Mouse (Mus musculus) forebrain, postnatal 0 days (tissue): ENCODE results near the gene Limd1. TPM values are rescaled to one million over a fixed set of nuclear protein-coding genes. Genes with fewer than 3 reads are reported as not detected.

Experiments used
- ATAC-seq: fragments of 200-750 bp; cut with Nextera tagmentation; 2 replicates; pipeline ENCODE4 v1.8.0; 2017; ENCODE audit warnings: mild to moderate bottlenecking, moderate library complexity
- DNase-seq: peaks from one replicate; pipeline ENCODE4 v3.0.0-alpha.2; 2015
- H3K27ac ChIP-seq: fragments of 300-500 bp; sonication (generic); 2 replicates; pipeline ENCODE4 v1.5.1; 2014; ENCODE audit warnings: low read depth, mild to moderate bottlenecking, antibody characterized with exemption, low read length, moderate library complexity, mixed read lengths
- H3K27me3 ChIP-seq: fragments of 300-500 bp; sonication (generic); 2 replicates; pipeline ENCODE4 v1.6.1; 2014; ENCODE audit warnings: mild to moderate bottlenecking, low read length, mixed read lengths; ENCODE audit not compliant: insufficient read depth
- H3K36me3 ChIP-seq: fragments of 300-500 bp; sonication (generic); 2 replicates; pipeline ENCODE4 v1.6.1; 2014; ENCODE audit warnings: mild to moderate bottlenecking, moderate library complexity; ENCODE audit not compliant: insufficient read depth
- H3K4me1 ChIP-seq: fragments of 300-500 bp; sonication (generic); 2 replicates; pipeline ENCODE4 v1.6.1; 2014; ENCODE audit warnings: antibody characterized with exemption; ENCODE audit not compliant: insufficient read depth
- H3K4me2 ChIP-seq: fragments of 300-500 bp; sonication (generic); 2 replicates; pipeline ENCODE4 v1.6.1; 2014; ENCODE audit warnings: low read depth, mild to moderate bottlenecking, moderate library complexity
- H3K4me3 ChIP-seq: fragments of 300-500 bp; sonication (generic); 2 replicates; pipeline ENCODE4 v1.5.1; 2014; ENCODE audit warnings: low read depth, low read length, mixed read lengths
- H3K9ac ChIP-seq: fragments of 300-500 bp; sonication (generic); 2 replicates; pipeline ENCODE4 v1.6.1; 2014; ENCODE audit warnings: mild to moderate bottlenecking
- H3K9me3 ChIP-seq: fragments of 300-500 bp; sonication (generic); 2 replicates; pipeline ENCODE4 v1.6.1; 2016; ENCODE audit warnings: low read length
- CTCF ChIP-seq: sonication (generic); IDR thresholded peaks from 2 replicates; pipeline ENCODE4 v1.5.1; 2016; ENCODE audit warnings: antibody characterized with exemption, control low read depth, low read depth
- WGBS: fragments of 180-500 bp; shearing (Covaris S2); extraction: QIAGEN DNeasy Blood & Tissue Kit; methylation state at CpG from one replicate; pipeline ENCODE4 v1.1.7; 2014; 5-methylcytosine and 5-hydroxymethylcytosine counted together
- polyA plus RNA-seq: library from polyadenylated mRNA; unstranded; fragments of >200 nt; fragmentation: Nextera tagmentation; extraction: Ambion mirVana; gene quantifications from 2 replicates; pipeline ENCODE4 v1.2.1, GENCODE M21; 2015
- total RNA-seq: library from RNA; depleted of rRNA; stranded (reverse); fragments of >200 nt; gene quantifications from 2 replicates; pipeline ENCODE4 v1.2.3, GENCODE M21; 2014

Limd1 gene
- total and polyA plus RNA-seq, 2 experiments from 2014 or later, result 9.1 to 23.8 TPM

- no peak overlapping the region for H3K4me3 ChIP-seq
- TF ChIP-seq CTCF, result no peak
- H3K9ac ChIP-seq, result no peak overlapping the region
- no peaks in the 10 kb centered on the region for H3K27me3 ChIP-seq
- H3K36me3 ChIP-seq, result no peaks in the 10 kb centered on the region
- no peaks in the 10 kb centered on the region for H3K9me3 ChIP-seq
- no peak overlapping the region for H3K4me2 ChIP-seq
- ATAC-seq (no peak), DNase-seq (no peak)
- no peaks in the 10 kb centered on the region for H3K4me1 ChIP-seq
- 87% methylated on average over 2 of the region's 2 CpGs for WGBS
- no peak overlapping the region for H3K27ac ChIP-seq
Measured at GRCm38 (mm10) chr9:123515087-123515486, 36.6 kb downstream of the Limd1 start.

- Histone ChIP-seq H3K9me3 (no peaks in the 10 kb centered on the region), H3K4me2 (no peak overlapping the region), H3K27ac (no peak overlapping the region), H3K36me3 (no peaks in the 10 kb centered on the region; the same call in 1 of the 2 replicates), H3K27me3 (no peaks in the 10 kb centered on the region), H3K4me1 (no peaks in the 10 kb centered on the region), H3K9ac (no peak overlapping the region), H3K4me3 (no peak overlapping the region)
- DNase-seq, result no peak
- no peak for ATAC-seq
- no peak for TF ChIP-seq CTCF
- 94% methylated on average over 7 of the region's 7 CpGs for WGBS
Measured at GRCm38 (mm10) chr9:123516641-123517385, 38.3 kb downstream of the Limd1 start.

- no peak overlapping the region for H3K9ac ChIP-seq
- H3K9me3 ChIP-seq, result no peaks in the 10 kb centered on the region
- no peak overlapping the region for H3K4me2 ChIP-seq
- H3K4me3 ChIP-seq, result no peak overlapping the region
- H3K27ac ChIP-seq, result no peak overlapping the region
- ATAC-seq, result no peak
- H3K27me3 ChIP-seq, result no peaks in the 10 kb centered on the region
- no peaks in the 10 kb centered on the region; the same call in 1 of the 2 replicates for H3K36me3 ChIP-seq
- 94% methylated on average over 13 of the region's 13 CpGs for WGBS
- TF ChIP-seq CTCF, result no peak
- no peaks in the 10 kb centered on the region for H3K4me1 ChIP-seq
- no peak for DNase-seq
Measured at GRCm38 (mm10) chr9:123518969-123519894, 40.7 kb downstream of the Limd1 start.

GRCm38 (mm10) chr9:123520735-123521134 is 42.2 kb downstream of the Limd1 start:
- DNase-seq (no peak), ATAC-seq (no peak)
- TF ChIP-seq CTCF, result no peak
- no peak overlapping the region for H3K27ac ChIP-seq
- no peaks in the 10 kb centered on the region for H3K27me3 ChIP-seq
- H3K4me3 ChIP-seq, result no peak overlapping the region
- no peak overlapping the region for H3K9ac ChIP-seq
- WGBS, result 91% methylated on average over 3 of the region's 3 CpGs
- H3K9me3 ChIP-seq, result no peaks in the 10 kb centered on the region
- no peaks in the 10 kb centered on the region; the same call in 1 of the 2 replicates for H3K36me3 ChIP-seq
- no peak overlapping the region for H3K4me2 ChIP-seq
- H3K4me1 ChIP-seq, result no peaks in the 10 kb centered on the region

DNA sequence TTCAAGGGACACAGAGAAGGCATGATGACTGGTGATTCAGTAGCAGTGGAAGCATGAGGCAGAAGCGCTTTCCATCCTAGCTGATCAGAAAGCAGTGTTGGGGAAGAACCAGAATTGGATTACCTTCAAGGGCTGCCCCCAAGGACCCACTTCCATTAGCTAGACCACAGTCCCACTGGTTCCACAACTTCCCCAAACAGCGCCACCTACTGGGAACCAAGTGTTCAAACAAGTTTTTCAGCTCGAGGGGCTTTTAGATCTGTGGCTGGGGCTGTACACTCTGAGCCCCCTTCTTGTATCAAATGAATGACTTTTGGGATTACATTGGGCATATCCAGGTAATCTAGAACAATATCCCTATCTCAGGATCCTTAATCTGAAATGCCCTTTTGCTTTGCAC is 45.2 kb downstream of the Limd1 start:
- no peaks in the 10 kb centered on the region for H3K4me1 ChIP-seq
- H3K36me3 ChIP-seq, result no peaks in the 10 kb centered on the region; the same call in 1 of the 2 replicates
- H3K27ac ChIP-seq, result no peak overlapping the region
- H3K9ac ChIP-seq, result no peak overlapping the region
- ATAC-seq, result no peak
- peak; percentile 65 for TF ChIP-seq CTCF
- WGBS, result 37% methylated on average over 3 of the region's 3 CpGs
- no peak overlapping the region for H3K4me2 ChIP-seq
- peak; percentile 21 for DNase-seq
- H3K27me3 ChIP-seq, result no peaks in the 10 kb centered on the region
- H3K9me3 ChIP-seq, result no peaks in the 10 kb centered on the region
- no peak overlapping the region for H3K4me3 ChIP-seq

DNA sequence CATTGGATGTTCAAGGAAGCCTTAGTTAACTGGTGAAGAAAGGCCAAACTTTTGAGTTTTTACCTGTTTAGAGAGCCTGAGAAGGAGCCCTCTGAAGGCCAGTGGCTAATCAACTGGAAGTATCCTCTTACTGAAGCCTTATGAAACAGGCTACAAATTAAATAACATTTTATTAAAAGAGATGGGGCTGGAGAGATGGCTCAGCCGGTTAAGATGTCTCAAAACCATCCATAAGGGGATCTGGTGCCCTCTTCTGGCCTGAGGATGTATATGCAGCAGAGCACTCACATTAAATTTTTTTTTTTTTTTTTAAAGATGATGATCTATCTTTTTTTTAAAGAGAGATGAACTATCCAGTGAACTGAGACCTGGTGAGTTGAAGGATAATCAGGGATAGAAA is 46.6 kb downstream of the Limd1 start:
- TF ChIP-seq CTCF, result peak; percentile 81
- ATAC-seq (no peak), DNase-seq (peak; percentile 86)
- no peaks in the 10 kb centered on the region for H3K4me1 ChIP-seq
- H3K9me3 ChIP-seq, result no peaks in the 10 kb centered on the region
- H3K9ac ChIP-seq, result no peak overlapping the region
- no peak overlapping the region for H3K27ac ChIP-seq
- H3K4me3 ChIP-seq, result no peak overlapping the region
- no peak overlapping the region for H3K4me2 ChIP-seq
- WGBS, result 4% methylated on average over 1 of the region's 1 CpGs
- H3K36me3 ChIP-seq, result no peaks in the 10 kb centered on the region; the same call in 1 of the 2 replicates
- no peaks in the 10 kb centered on the region for H3K27me3 ChIP-seq

DNA sequence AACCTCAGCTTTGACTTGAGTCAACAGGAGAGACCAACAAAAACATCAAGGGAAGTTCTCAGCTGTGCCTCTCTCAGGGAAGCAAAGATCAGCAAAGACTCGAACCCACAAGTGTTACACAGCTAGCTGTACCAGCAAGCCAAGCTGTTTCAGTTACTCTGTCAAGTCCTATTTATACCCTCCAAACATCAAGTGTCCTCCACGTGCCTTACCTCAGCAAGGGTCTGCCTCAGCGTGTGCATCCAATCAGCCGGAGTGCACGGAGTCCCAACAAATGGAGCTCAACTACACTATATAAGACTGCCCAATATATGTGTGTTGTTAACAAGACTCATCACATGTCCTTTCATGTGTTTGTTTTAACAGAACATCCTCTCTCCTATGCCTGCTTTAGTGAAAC is 48.0 kb downstream of the Limd1 start:
- Histone ChIP-seq H3K9ac (no peak overlapping the region), H3K9me3 (no peaks in the 10 kb centered on the region), H3K36me3 (no peaks in the 10 kb centered on the region), H3K27ac (no peak overlapping the region), H3K4me1 (peaks cover 12% of the 10 kb centered on the region), H3K4me3 (no peak overlapping the region), H3K27me3 (no peaks in the 10 kb centered on the region), H3K4me2 (no peak overlapping the region)
- ATAC-seq, result no peak
- TF ChIP-seq CTCF, result no peak
- DNase-seq, result no peak
- WGBS, result 84% methylated on average over 5 of the region's 5 CpGs
